Mouse (Mus musculus) myocyte (in vitro differentiated cells): ENCODE measurements around the gene Hoxd10. TPM values are rescaled to one million over a fixed set of nuclear protein-coding genes. Genes with fewer than 3 reads are reported as not detected.

Source experiments
- H3K27me3 ChIP-seq: one replicate; pipeline ENCODE4 v1.6.1; 2011; ENCODE audit not compliant: control insufficient read depth, insufficient read depth, insufficient read length
- H3K36me3 ChIP-seq: one replicate; pipeline ENCODE4 v1.6.1; 2011; ENCODE audit not compliant: control insufficient read depth, insufficient read depth
- H3K4me2 ChIP-seq: one replicate; pipeline ENCODE4 v1.6.1; 2011; ENCODE audit warnings: low read depth, control low read depth
- H3K4me3 ChIP-seq: one replicate; pipeline ENCODE4 v1.5.1; 2011; ENCODE audit warnings: mild to moderate bottlenecking, control low read depth, moderate library complexity
- H3K79me2 ChIP-seq: one replicate; pipeline ENCODE4 v1.6.1; 2011; ENCODE audit not compliant: control insufficient read depth, insufficient read depth
- H3ac ChIP-seq: one replicate; pipeline ENCODE4 v1.6.1; 2011; ENCODE audit not compliant: control insufficient read depth, insufficient read length
- CEBPB ChIP-seq: IDR thresholded peaks from 2 replicates; pipeline ENCODE4 v1.6.1; 2011; ENCODE audit warnings: mild to moderate bottlenecking, moderate library complexity; ENCODE audit not compliant: poor library complexity, insufficient read depth, severe bottlenecking
- E2F4 ChIP-seq: IDR thresholded peaks from one replicate; pipeline ENCODE4 v1.6.1; 2011; ENCODE audit warnings: mild to moderate bottlenecking, control low read depth, moderate library complexity; ENCODE audit not compliant: insufficient read depth
- MAX ChIP-seq: IDR thresholded peaks from one replicate; pipeline ENCODE4 v1.6.1; 2011; ENCODE audit warnings: low read depth, mild to moderate bottlenecking, control low read depth
- MYOD1 ChIP-seq, 3 experiments: IDR thresholded peaks; one replicate each; pipeline ENCODE4 v1.6.1; 2011; ENCODE audit warnings: control low read depth in 2 of 3, low read depth in 2 of 3, mild to moderate bottlenecking in 2 of 3, moderate library complexity in 1 of 3; ENCODE audit not compliant: insufficient read length in 2 of 3, control insufficient read depth in 1 of 3
- MYOG ChIP-seq, 3 experiments: IDR thresholded peaks; one replicate each; pipeline ENCODE4 v1.6.1; 2011; ENCODE audit warnings: control low read depth in 2 of 3, low read depth in 2 of 3, mild to moderate bottlenecking in 2 of 3; ENCODE audit not compliant: insufficient read length in 2 of 3, control insufficient read depth in 1 of 3, insufficient read depth in 1 of 3
- POLR2A ChIP-seq: IDR thresholded peaks from one replicate; pipeline ENCODE4 v1.6.1; 2011; ENCODE audit warnings: low read depth, mild to moderate bottlenecking, control low read depth, moderate library complexity; ENCODE audit not compliant: insufficient read length
- POLR2AphosphoS2 ChIP-seq: IDR thresholded peaks from one replicate; pipeline ENCODE4 v1.6.1; 2011; ENCODE audit warnings: low read depth, control low read depth; ENCODE audit not compliant: insufficient read length
- REST ChIP-seq: IDR thresholded peaks from one replicate; pipeline ENCODE4 v1.6.1; 2011; ENCODE audit warnings: mild to moderate bottlenecking, control low read depth, moderate library complexity; ENCODE audit not compliant: insufficient read depth, insufficient read length
- SRF ChIP-seq: IDR thresholded peaks from one replicate; pipeline ENCODE4 v1.6.1; 2011; ENCODE audit warnings: low read depth; ENCODE audit not compliant: control insufficient read depth, insufficient read length
- TCF12 ChIP-seq: IDR thresholded peaks from one replicate; pipeline ENCODE4 v1.6.1; 2011; ENCODE audit warnings: mild to moderate bottlenecking, control low read depth; ENCODE audit not compliant: poor library complexity, insufficient read depth, severe bottlenecking
- TCF3 ChIP-seq: IDR thresholded peaks from one replicate; pipeline ENCODE4 v1.6.1; 2011; ENCODE audit warnings: low read depth, control low read depth; ENCODE audit not compliant: insufficient read length
- USF1 ChIP-seq: IDR thresholded peaks from one replicate; pipeline ENCODE4 v1.6.1; 2011; ENCODE audit warnings: low read depth, mild to moderate bottlenecking, control low read depth, moderate library complexity
- polyA plus RNA-seq: library from polyadenylated mRNA; unstranded; fragments of >200 nt; fragmentation: generic; extraction: Trizol; gene quantifications from one replicate; pipeline ENCODE4 v1.2.1, GENCODE M21; 2012; ENCODE audit warnings: missing spikeins

The Hoxd10 gene
- polyA plus RNA-seq, 1 experiment = not detected

DNA sequence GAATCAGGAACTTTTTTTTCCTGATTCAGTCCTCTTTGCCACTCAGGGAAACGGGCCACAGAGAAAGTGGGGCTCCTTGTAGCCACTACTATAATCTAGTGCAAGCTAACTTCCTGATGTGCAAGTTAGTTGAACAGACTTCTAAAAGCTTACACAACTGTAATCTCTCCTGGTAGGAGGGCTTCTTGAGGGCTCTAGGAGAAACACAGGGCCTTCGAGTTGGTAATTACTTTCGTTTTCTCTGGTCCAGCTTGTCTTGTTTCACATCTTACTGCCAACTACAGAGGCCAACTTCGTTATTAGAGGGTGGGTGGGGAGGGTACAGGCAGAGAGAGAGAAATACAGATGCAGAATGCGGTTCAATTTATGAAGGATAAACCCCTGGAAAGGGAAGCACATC lies 19.9 kb upstream of the Hoxd10 start:
- Histone ChIP-seq H3K4me2 (peak overlapping the region; percentile 53), H3K36me3 (no peaks in the 10 kb centered on the region), H3K27me3 (peaks cover 57% of the 10 kb centered on the region), H3K79me2 (no peaks in the 10 kb centered on the region), H3K4me3 (no peak overlapping the region), H3ac (no peak overlapping the region)
- TF ChIP-seq MAX = no peak
- no peak for TF ChIP-seq MYOG (IDR thresholded peaks at IDR 0.05; ENCODE audit: control insufficient read depth in 1 of 3, insufficient read depth in 1 of 3, insufficient read length in 2 of 3, low read depth in 2 of 3)
- no peak for TF ChIP-seq TCF3

DNA sequence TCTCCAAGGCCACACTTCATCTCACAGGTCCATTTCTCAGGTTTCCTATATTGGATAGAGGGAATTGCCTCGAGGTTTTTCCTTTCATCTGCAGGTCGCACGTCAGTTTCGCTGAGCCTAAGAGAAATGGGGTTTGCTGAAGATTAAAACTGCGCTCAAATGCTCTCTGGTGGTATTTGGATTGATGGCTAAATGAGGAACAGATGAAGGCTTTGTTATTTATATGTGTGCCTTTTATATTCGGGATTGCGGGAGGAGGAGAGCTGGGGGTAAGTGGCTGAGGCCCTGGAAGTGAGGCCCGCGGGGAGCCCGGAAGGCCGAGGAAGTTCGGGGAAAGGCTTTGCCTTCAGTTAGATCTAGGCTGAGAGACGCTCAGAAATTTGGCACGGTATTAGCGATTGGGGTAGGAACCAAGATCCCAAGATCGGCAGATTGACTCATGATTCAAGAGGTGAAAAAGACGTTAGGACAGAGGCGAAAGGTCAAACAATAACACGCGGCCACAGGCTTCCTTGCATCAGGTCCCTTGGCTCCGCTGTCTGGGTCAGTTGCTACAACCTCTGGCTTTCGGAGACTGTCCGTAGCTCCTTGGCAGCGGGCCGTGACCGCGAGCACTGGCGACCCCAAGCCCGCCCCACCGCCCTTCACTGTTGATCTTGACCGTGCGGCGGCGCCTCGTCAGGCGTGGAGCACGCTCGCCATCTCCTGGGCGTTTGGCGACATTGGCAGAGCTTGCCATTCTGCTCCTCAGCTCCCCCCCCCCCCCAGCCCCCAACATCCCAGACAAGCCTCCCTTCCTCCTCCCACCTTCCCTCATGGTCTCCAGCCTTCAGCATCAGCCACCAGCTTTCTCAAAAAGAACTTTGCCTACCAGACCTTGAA lies 19.0 kb upstream of the Hoxd10 start:
- peak overlapping the region; percentile 53 for H3K4me2 ChIP-seq
- H3K79me2 ChIP-seq = no peaks in the 10 kb centered on the region
- peaks cover 55% of the 10 kb centered on the region for H3K27me3 ChIP-seq
- no peak for TF ChIP-seq MYOD1 (IDR thresholded peaks at IDR 0.05; ENCODE audit: control insufficient read depth in 1 of 3, insufficient read length in 2 of 3, low read depth in 2 of 3)
- no peak for TF ChIP-seq POLR2AphosphoS2
- TF ChIP-seq USF1 = no peak
- no peak for TF ChIP-seq MAX
- no peak for TF ChIP-seq POLR2A
- TF ChIP-seq SRF = no peak
- TF ChIP-seq TCF12 = no peak
- no peak for TF ChIP-seq MYOG (IDR thresholded peaks at IDR 0.05; ENCODE audit: control insufficient read depth in 1 of 3, insufficient read depth in 1 of 3, insufficient read length in 2 of 3, low read depth in 2 of 3)
- no peak for TF ChIP-seq TCF3
- no peak for TF ChIP-seq CEBPB
- no peak for TF ChIP-seq E2F4
- no peak for TF ChIP-seq REST
- no peak overlapping the region for H3K4me3 ChIP-seq
- no peak overlapping the region for H3ac ChIP-seq
- no peaks in the 10 kb centered on the region for H3K36me3 ChIP-seq

DNA sequence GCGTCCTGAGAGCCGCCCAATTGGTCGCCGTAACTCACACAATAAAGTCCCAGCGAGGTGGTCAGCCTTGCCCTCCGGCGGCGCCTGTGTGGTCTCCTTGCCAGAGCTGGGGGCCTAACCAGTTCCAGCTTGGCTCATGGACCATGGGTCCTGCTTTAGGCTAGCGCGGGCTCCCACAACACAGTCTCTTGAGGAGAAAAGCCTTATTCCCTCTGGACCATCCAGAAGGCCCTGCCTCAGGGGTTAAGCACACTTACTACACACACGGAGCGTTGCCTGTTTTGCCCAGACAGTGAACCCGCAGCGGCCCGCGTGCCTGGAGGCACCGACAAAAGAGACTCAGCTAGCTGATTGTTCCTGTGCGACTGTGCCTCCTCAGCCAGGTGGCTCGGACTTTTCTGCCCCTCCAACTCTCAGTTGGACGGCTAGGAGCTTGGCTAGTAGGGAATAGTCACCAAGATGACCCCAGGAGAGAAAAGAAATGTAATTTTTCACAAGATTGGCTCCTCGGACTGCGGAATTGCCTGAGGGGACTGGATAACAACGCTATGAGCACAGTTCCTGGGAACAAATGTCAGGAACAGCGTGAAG lies 17.8 kb upstream of the Hoxd10 start:
- Histone ChIP-seq H3K36me3 (no peaks in the 10 kb centered on the region), H3K79me2 (no peaks in the 10 kb centered on the region), H3K27me3 (peaks cover 50% of the 10 kb centered on the region), H3K4me3 (no peak overlapping the region), H3K4me2 (no peak overlapping the region), H3ac (no peak overlapping the region)
- TF ChIP-seq USF1 (no peak), E2F4 (no peak), CEBPB (no peak), MYOG (IDR thresholded peaks at IDR 0.05; ENCODE audit: control insufficient read depth in 1 of 3, insufficient read depth in 1 of 3, insufficient read length in 2 of 3, low read depth in 2 of 3) (no peak), TCF12 (no peak), SRF (no peak), REST (no peak), POLR2A (no peak), POLR2AphosphoS2 (no peak), MYOD1 (IDR thresholded peaks at IDR 0.05; ENCODE audit: control insufficient read depth in 1 of 3, insufficient read length in 2 of 3, low read depth in 2 of 3) (no peak), TCF3 (no peak), MAX (no peak)

DNA sequence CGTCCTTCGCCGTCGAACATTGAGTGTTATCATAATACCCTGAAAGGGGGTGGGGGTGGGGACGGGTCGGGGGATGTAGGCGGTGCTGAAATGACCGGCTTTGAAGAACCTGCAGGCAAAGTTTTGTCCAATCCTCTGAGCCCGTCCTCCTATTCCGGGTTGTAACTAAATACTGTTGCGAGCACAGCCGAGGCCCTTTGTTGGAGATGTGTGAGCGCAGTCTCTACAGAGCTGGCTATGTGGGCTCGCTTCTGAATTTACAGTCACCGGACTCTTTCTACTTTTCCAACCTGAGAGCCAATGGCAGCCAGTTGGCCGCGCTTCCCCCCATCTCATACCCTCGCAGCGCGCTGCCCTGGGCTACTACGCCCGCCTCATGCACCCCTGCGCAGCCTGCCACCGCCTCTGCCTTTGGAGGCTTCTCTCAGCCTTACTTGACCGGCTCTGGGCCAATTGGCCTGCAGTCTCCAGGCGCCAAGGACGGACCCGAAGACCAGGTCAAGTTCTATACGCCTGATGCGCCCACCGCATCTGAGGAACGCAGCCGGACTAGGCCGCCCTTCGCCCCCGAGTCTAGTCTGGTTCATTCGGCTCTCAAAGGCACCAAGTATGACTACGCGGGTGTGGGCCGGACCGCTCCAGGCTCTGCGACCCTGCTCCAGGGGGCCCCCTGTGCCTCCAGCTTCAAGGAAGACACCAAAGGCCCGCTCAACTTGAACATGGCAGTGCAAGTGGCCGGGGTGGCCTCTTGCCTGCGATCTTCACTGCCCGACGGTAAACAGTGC lies 16.7 kb upstream of the Hoxd10 start, which contains the start of gene Hoxd12:
Hoxd12 (plus strand) TSS at position 133 of the 785 bp plus-strand sequence.
- Histone ChIP-seq H3K36me3 (no peaks in the 10 kb centered on the region), H3K4me3 (no peak within 1 kb of the TSS), H3ac (no peak within 1 kb of the TSS), H3K4me2 (no peak within 1 kb of the TSS), H3K79me2 (no peaks in the 10 kb centered on the region), H3K27me3 (peaks cover 58% of the 10 kb centered on the region)
- TF ChIP-seq SRF = no peak
- no peak for TF ChIP-seq TCF3
- no peak for TF ChIP-seq POLR2AphosphoS2
- no peak for TF ChIP-seq REST
- TF ChIP-seq TCF12 = no peak
